Mouse (Mus musculus): ENCODE results near the gene Kctd2.

DNA sequence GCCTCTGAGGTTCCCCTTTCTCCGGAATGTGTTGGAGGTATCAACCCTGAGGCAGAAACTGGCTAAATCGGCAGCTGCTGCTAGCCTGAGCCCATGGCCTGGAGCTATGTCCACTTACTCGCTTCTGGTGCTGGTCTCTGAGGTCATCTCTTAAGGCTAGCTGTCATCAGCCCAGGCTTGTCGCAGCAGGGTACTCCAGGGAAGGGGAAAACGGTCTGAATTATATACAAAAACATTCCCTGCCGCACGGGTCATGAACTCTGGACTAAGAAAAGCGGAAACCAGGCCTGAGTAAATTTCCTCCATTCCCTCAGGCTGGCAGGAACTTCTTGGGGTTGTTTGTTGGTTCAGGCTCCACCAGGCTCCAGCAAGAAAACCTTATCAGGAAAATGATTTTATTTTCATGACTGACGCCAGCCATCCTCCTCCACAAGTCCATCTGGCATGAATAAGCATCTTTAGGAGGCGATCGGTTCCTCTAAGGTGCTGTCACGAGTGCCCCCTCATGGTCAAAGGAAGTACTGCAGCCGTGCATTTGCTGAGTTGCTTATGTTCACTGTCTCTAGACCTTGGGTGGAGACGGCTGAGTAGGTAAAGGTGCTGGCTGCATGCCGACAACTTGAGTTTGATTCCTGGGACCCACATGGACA lies 53.8 kb downstream of the Kctd2 start:
- TF ChIP-seq POLR2A (IDR thresholded peaks at IDR 0.05; ENCODE audit: borderline replicate concordance, extremely low read depth, insufficient read depth, insufficient read length, poor library complexity, severe bottlenecking), result no peak
- TF ChIP-seq CTCF (IDR thresholded peaks at IDR 0.05; ENCODE audit: borderline replicate concordance, extremely low read depth, insufficient read depth, insufficient read length), result peak; percentile 97
